Mouse (Mus musculus): ENCODE data around the gene Plod2.

DNA sequence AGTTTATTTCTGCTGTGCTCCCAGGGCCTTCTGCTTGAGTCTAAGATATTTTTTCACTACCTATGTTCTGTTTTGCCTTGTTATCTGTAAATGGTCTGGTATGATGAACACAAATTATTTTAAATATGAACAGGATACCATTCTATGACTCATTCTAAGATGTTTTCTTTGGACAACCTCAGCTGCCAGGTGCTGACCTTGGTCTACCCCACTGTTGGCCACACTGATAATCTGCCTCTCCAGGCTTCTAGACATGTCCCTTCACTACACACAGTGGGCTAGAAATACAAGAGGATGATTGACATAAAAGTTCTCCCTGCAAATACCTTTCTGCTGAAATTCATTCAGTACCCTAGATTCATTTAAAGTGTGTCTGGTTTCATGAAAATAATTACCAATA is 30.3 kb upstream of the Plod2 start:
- TF ChIP-seq POLR2A (IDR thresholded peaks at IDR 0.05; ENCODE audit: extremely low read depth, insufficient read depth, low read length): no peak
- no peak for TF ChIP-seq CTCF (IDR thresholded peaks at IDR 0.05; ENCODE audit: extremely low read depth, insufficient read depth, low read length)

Data from cortical plate, adult 2 months (tissue).